Mouse (Mus musculus): ENCODE data around the gene Bsg.
"Not testable (repeated sequence)": the region's sequence is repeated elsewhere in the genome, so short reads cannot be mapped to it uniquely, and the experiment has no call there.

Bsg gene

GRCm38 (mm10) chr10:79682916-79683582 is 21.2 kb upstream of the Bsg start:
- DNase-seq, result peak; percentile 70

- DNase-seq, result no peak
Observed at GRCm38 (mm10) chr10:79683726-79684640, 20.3 kb upstream of the Bsg start.

- no peak for DNase-seq
Observed at GRCm38 (mm10) chr10:79684770-79685600, 19.3 kb upstream of the Bsg start.

- DNase-seq, result no peak
Observed at GRCm38 (mm10) chr10:79686219-79686618, 18.1 kb upstream of the Bsg start.

GRCm38 (mm10) chr10:79686691-79687090 is 17.6 kb upstream of the Bsg start:
- no peak for DNase-seq

- no peak for DNase-seq
Observed at GRCm38 (mm10) chr10:79687513-79687912, 16.8 kb upstream of the Bsg start.

- DNase-seq, result no peak
Observed at GRCm38 (mm10) chr10:79688720-79689119, 15.6 kb upstream of the Bsg start, which contains the start of gene Gzmm. Gene Gzmm, plus strand, starts transcription at chr10:79689020.

- no peak for DNase-seq
Observed at GRCm38 (mm10) chr10:79689178-79689577, 15.1 kb upstream of the Bsg start.

- no peak for DNase-seq
Observed at GRCm38 (mm10) chr10:79691986-79692548, 12.2 kb upstream of the Bsg start.

GRCm38 (mm10) chr10:79693580-79694378 is 10.5 kb upstream of the Bsg start:
- DNase-seq, result no peak

- no peak for DNase-seq
Observed at GRCm38 (mm10) chr10:79694379-79694655, 10.0 kb upstream of the Bsg start.

GRCm38 (mm10) chr10:79695231-79696128 is 8.8 kb upstream of the Bsg start:
- DNase-seq, result peak; percentile 85

GRCm38 (mm10) chr10:79696129-79696651 is 8.1 kb upstream of the Bsg start:
- DNase-seq, result peak; percentile 63

GRCm38 (mm10) chr10:79697916-79698315 is 6.4 kb upstream of the Bsg start:
- peak; percentile 50 for DNase-seq

GRCm38 (mm10) chr10:79698459-79698858 is 5.8 kb upstream of the Bsg start:
- DNase-seq, result no peak

GRCm38 (mm10) chr10:79700676-79701075 is 3.6 kb upstream of the Bsg start:
- DNase-seq, result no peak

- DNase-seq, result peak; percentile 91
Observed at GRCm38 (mm10) chr10:79701443-79702129, 2.7 kb upstream of the Bsg start.

GRCm38 (mm10) chr10:79702970-79703369 is 1.3 kb upstream of the Bsg start:
- not testable (repeated sequence) for DNase-seq

- no peak for DNase-seq
Observed at GRCm38 (mm10) chr10:79703541-79703940, 750 bp upstream of the Bsg start.

- no peak for DNase-seq
Observed at GRCm38 (mm10) chr10:79704970-79705360, 674 bp downstream of the Bsg start.

All from lung, postnatal 36 days (tissue).